Mouse (Mus musculus): ENCODE results near the gene Gm11213. TPM values are rescaled to one million over a fixed set of nuclear protein-coding genes. Genes with fewer than 3 reads are reported as not detected.
A peak's percentile ranks its signal among the peaks of the same experiment; 100 is the strongest.

The Gm11213 gene
- not detected for total RNA-seq (2021)

DNA sequence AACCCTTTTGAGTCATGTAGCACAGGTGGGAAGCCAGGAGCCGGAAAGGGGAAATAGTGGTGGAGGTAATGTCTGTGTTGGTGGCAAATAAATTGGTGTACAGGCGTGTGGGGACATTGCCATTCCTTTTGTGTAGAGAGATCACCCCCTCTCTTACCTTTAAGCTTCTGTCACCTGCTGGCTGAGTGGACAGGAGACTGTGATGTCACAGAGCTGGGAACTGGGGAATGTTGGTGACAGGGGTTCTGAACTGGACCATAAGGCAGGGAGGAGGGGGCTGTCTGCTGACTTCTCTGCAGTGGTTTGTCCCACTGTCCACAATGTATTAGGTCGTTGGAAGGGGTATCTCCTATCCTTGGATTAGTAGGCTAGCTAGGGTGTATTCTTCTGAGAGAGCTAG is at the start of gene Gm11213:
Gene Gm11213 (minus strand): TSS at position 317 of the 400 bp plus-strand sequence.
- DNase-seq = no peak

DNA sequence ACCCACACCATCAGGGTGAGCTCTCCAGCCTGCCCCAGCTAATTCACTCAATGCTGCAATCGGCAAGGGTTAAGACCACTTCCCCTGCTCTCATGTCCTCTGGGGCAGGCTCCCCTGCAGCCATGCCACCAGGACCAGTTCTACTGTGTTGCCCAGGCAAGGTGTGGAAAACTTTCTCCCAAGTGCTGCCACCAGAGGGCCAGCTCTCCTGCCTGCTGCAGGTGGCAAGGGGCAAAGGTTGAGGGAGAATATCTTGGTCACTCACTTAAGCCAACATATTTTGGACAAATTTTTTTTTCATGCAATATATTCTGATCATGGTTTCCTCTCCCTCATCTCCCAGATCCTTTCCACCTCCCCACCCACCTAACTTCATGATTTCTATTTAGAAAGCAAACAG is 49.3 kb upstream of the Gm11213 start:
- DNase-seq = peak; percentile 8

GRCm38 (mm10) chr4:63643956-63644726 is 39.1 kb upstream of the Gm11213 start:
- no peak for DNase-seq

- no peak for DNase-seq
Measured at GRCm38 (mm10) chr4:63639842-63640241, 34.8 kb upstream of the Gm11213 start.

DNA sequence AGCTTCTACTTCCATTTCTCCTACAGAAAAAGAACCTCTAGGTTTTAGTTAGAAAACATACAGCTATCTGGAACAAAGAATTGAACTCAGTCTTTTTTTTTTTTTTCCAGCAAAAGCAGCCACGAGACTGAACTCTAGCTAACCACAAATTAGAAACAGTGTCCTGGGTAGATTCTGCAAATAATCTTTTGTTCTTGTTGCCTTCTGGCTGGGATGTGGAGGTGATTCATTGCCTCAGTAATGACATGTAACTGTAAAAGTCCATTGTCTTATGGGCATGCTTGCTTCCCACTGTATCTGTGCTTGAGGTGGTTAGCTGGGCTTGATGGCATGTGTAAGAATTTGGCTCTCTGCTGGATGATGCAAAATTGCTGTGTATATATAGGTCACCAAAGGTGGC is 33.5 kb upstream of the Gm11213 start:
- DNase-seq = no peak

- no peak for DNase-seq
Measured at GRCm38 (mm10) chr4:63633181-63633580, 28.1 kb upstream of the Gm11213 start.

DNA sequence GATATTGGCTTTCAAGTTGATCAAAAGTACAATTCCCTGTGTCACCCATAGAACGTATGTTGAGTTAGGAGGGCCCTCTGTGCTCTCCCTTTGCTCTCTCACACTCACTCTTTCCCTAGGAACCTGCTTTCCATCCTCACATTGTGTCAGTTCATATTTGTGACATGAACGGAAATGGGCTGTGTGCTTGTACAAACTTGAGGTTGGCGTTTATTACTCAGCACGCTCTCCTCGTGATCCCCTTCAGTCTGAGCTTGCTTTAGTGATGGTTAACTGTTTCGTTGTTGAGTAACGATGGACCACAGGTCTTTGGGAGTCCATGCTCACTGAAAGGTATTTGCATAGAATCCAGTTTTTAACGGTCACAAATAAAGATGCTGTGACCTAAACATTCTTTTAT is 22.1 kb upstream of the Gm11213 start:
- DNase-seq = no peak

- no peak for DNase-seq
Measured at GRCm38 (mm10) chr4:63625563-63626080, 20.6 kb upstream of the Gm11213 start.

- peak; percentile 11 for DNase-seq
Measured at GRCm38 (mm10) chr4:63622378-63622835, 17.3 kb upstream of the Gm11213 start, which contains the start of gene Tex48. Gene Tex48 (minus strand): TSS chr4:63622428.

DNA sequence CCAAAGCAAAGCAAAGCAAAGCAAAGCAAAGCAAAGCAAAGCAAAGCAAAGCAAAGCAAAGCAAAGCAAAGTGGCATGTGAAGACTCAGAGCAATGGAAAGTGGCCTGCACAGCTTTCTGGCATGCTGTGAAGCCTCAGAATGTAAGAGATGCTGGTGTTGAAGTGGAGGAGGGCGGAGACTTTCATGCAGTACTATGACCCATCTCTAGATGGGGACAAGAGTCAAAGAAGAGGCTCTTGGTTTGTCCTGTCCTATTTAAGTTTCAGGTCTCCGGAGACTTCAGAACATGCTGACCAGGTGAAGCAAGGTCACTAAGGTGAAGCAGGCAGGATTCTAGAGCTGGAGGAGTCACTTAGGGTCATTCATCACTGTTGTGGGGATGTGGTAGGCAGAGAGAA is 16.8 kb upstream of the Gm11213 start:
- no peak for DNase-seq

DNA sequence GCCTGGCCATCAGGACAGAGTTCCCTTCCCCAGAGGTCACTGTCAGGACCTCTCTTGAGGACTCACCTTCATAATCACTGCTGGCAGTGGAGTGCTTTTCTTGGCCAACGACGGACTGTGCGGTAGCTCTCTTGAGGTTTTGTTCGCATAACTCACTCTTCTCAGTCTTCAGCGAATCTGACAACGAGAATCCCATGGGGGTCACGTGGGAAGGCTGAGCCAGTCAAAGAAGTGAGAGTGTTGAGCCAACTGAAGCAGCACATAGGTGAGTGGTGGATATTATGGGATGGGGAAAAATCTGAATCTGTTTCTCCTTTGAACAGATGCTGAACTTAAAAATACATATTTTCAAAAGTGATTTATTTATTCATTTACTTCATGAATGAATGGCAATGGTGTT is 3.3 kb upstream of the Gm11213 start:
- DNase-seq = no peak

DNA sequence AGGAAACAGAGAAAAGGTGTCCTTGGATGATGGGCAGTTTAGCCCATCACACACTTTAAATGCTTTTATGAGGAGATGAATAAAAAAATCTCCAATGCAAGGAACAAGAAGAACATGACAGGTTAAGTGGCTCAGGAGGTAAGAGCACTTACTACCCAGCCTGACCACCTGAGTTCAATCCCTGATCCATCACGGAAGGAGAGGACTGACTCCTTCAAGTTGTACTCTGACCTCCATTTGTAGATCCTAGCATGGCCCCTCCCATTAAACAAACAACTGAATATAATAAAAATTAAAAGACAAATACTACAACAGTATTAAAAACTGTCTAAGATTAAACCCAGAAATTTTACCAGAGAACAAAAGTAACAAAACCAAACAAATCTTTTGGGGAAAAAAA is 907 bp upstream of the Gm11213 start:
- no peak for DNase-seq

DNA sequence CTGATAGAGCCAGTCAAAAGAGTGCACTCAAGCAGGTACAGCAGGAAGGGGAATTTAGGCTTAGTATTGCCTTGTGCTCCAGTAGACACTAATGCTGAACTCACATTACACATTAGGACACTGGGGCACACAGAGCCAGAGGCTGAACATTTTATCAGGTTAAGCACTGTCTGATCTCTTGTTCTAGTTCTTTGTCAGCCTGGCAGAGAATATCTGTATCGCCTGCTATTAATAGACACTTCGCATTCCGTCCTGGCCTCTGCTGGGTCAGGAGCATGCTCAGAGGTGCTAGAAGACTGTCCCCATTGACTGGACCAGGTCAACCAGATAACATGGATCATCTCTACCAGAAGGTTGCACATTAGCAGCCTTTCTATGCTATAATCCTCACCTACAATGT is 484 bp upstream of the Gm11213 start:
- no peak for DNase-seq

DNA sequence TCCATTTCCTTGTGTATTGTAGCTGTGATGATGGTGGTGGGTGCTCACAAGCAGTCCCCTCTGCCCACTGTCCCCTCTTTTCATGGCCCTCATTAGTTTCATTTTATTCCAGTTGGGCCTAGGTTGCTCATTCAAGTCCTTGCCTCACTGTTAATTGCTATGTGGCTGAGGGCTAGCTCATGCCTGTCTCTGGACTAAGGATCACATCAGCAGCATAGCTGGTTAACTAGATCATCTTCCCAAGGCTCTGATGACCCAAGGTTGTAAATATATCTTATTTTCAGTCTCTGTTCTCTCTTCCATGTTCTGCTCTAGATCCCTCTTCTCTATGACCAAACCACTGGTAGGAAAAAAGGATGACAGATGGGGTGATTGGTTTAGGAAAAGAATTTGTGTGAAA is 3.8 kb downstream of the Gm11213 start:
- DNase-seq = no peak

DNA sequence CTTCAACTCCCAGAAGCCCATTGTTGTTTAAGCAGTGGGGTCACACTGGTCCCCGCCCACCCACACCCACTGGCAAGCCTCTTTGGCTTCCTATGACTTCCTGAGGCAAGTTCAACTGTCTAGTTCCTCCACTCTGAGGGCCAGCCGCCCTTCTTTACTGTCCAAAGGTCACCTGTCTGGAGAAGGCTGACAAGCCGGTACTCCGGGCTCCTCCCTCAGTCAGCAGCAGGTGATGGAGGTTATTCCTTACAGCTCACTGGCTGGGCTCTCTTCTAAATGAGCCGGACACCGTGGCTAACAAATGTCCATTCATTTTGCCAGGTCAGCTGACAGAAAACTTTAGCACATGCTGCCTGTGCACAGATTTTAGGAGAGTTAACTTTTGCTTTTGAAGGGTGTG is 4.3 kb downstream of the Gm11213 start:
- no peak for DNase-seq

DNA sequence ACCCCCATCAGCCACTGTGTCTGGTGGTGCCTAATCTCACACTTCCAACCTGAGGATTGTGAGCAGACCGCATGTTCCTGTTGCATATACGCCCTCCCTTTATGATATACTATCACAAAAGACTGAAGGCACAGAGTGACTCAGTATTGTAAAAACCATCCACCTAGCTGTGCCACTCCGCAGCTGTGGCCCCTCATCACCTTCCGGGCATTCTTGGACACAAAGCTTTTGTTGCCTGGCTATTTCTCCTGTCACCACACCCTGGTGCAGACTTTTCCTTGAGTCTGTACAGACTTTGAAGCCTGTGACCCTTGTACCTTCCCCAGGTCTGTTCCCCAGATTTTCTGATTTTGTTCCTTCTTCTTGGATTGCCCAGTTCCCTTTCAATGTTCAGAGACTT is 9.1 kb downstream of the Gm11213 start:
- no peak for DNase-seq

DNA sequence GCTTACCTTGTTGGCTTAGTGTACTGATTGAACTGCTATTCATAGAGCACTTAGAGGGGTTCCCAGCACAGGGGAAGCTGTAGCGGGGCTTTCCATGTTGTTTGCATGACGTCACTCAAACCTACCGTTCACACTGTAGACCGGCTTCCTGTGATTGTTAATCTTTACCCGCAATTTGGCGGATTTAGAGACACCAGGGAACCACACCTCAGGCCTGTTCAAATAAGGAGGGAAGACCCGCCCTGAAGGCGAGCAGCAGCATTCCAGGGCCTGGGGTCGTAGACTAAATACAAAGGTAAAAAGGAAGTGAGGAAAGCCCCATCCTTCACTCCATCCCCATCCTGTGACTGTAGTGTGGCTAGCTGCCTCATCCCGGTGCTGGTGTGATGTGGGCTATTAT is 9.8 kb downstream of the Gm11213 start:
- DNase-seq = no peak

DNA sequence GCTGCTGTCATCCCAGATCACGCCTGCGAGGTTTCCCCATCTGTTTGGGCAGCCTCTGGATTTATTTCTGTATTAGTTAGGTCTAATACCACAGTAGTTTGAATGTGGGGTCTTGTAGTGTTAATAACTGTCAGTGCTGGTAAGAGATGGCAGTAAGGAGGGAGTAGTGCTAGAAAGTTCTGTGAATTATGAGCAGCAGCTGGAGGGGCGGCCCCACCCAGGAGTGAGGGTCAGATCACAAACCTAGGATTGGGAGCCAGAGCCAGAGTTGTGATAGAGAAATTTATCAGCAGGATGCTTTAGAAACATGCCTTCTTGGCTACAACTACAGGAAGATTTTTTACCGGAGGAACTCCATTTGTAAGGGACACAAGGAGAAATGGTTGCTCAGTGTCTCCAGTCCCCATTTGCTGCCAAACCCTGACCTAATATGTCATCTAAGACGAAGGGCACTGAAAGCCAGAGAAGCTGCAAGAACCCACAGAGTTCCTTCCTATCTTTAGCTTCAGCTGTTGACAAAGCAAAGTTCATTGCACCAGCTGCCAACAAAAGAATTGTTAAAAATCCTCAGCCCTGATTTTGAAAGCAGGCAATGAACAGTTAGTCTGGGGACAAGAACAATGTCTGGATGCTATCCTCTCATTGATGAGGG is 10.5 kb downstream of the Gm11213 start:
- no peak for DNase-seq

DNA sequence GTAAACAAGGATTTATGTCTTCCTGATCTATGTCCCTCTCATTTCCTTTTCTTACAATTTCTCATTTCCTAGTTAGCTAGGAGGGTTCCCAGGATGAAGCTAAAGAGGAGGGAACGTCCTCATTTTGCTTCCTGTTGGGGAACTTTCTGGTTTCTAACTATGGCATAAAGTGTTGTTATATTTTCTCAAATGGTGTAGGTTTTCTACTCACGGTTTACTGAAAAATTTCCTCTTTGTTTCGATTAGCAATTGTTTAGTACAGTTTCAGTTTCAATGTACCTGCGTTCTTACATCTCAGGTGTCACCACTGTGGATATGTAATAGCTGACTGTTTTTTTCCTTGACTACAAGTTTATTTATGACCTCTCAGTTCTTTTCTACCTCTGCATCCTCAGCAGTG is 14.5 kb downstream of the Gm11213 start:
- DNase-seq = no peak

- no peak for DNase-seq
Measured at GRCm38 (mm10) chr4:63589987-63590386, 15.1 kb downstream of the Gm11213 start.

DNA sequence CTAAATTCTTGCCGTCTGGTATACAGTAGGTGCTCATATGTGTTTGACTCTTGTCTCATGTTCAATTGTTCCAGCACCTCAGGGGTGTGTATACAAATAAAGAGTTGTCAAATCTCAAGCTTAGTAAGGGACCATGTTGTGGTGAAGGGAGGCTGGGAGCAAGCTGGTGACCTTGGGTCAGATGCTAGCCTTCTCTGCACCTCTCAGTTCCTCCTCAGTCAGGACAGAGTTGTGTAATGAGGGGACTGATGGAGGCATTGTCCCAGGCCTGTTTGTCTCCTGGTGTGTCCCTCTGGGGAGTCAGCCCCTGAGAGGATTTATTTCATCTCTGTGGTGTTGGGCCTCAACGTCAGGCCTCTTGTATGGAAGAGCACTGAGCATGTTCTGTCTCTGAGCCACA is 18.8 kb downstream of the Gm11213 start:
- no peak for DNase-seq

DNA sequence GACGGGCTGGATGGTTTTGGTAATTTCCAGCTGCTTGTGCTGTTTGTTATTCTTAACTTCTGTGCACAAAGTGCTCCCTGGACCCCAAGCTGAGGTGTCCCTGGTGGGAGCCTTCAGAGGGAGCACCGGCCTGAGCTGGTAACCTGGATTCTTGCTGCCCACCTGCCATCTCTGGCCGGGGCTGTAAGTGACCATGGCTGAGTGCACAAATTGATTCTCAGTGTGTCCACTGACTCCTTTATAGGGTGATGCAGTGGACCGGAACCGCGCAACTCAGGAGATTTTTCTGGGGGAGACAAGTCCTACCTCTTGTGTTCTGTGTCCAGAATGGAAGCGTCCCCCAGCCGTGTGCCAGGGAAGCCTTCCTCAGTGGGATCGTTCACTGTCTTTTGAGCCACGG is 19.8 kb downstream of the Gm11213 start:
- DNase-seq = no peak

- DNase-seq = no peak
Measured at GRCm38 (mm10) chr4:63582580-63582979, 22.5 kb downstream of the Gm11213 start.

DNA sequence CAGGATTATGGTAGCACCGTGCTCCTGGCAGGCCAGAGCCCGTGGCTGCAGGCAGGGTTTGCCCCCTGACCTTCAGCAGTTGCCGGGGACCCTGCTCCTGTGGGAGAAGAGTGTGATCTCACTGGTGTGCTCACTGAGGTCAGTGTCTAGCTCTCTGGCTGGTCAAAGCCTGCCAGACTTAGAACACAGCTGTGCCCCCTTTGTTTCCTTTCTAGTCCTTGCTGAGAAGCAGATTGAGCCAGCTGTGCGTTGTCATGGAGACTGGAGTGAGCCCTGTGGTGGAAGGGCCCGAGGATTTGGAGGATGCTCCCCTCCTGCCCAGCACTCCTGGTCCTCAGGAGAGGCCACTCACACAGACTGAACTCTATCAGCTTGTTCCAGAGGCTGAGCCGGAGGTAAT is 25.0 kb downstream of the Gm11213 start:
- DNase-seq = no peak
